Mouse (Mus musculus) T-helper 2 cell (primary cell): ENCODE measurements around the gene Ptpn6.

ENCODE experiments used
- in situ Hi-C: fragments of 300-600 bp; cut with MboI, MseI; formaldehyde crosslinking; loops from one replicate; pipeline ENCODE4 v1.15.1; 2025; ENCODE audit warnings: high pct_unique_total_duplicates

Ptpn6 gene

DNA sequence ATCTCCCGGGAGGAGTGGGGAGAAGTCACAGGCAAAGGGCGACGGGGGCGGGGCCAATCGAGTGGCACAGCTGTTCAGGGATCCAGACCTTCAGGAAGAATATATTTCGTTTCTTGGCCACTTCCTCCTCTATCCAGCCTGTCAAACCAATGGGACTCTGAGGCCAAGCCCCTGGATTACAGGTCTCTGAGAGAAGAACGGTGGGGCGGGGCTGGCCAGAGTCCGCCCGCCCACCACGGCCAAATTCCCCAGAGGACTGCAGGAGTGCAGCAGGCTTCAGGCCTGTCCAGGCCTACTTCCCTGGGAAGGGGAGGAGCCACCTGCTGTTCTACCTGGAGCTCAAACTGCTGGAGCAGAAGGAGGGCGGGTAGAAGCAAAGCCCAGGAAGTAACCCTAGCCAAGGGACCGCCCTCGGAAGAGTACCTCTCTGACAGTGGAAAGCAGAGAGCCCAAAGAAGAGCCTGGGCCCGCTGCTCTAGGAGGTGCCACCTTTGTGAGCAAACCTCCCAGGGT, at the start of gene Ptpn6:
Gene Ptpn6 (minus strand): TSS at position 204 of the 513 bp plus-strand sequence.
- in situ Hi-C loops = no loop called here

- in situ Hi-C loops = no loop called here
Observed at GRCm38 (mm10) chr6:124787722-124788121, 49.2 kb upstream of the Ptpn6 start.

GRCm38 (mm10) chr6:124786756-124787420, 48.4 kb upstream of the Ptpn6 start:
- in situ Hi-C loops = no loop called here

DNA sequence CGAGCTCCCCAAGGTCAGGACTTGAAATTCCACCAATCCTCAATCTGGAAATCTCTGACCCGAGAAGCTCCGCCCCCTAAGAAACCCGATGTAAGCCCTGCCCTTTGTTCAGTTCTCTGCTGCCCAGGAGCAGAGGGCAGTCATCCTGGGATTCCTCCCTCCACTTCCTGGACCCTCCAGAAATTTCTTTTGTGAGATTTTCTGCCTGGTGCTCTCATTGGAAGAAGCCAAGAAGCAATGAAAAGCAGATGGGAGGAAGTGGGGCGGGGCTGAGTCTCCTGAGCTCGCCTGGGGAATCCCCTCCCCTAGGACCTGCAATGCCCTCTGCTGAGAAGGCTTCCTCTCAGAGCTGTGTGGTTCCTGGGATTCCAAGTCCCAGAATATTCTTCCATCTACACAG, 43.9 kb upstream of the Ptpn6 start:
- in situ Hi-C loops = no loop called here

DNA sequence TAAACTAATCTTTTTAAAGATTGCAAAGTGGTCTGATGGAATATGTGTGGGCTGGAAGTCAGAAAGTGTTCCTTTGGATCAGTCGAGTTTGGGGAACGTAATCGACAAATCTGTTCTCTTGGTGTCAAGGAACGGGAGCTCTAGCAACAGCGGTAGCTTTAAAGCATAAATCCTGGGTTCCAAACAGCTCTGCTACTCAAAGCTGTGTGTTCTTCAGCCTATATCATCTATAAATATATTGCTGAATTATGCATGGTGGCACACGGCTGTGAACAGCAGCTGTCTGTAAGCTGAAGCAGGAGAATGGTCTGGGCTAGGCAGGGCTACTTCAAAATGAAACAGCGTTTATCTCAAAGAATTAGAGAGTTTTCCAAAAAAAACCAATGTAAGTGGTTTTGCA, 42.4 kb upstream of the Ptpn6 start:
- in situ Hi-C loops = no loop called here

- in situ Hi-C loops = no loop called here
Observed at GRCm38 (mm10) chr6:124779984-124780416, 41.5 kb upstream of the Ptpn6 start.

- in situ Hi-C loops = no loop called here
Observed at GRCm38 (mm10) chr6:124779222-124779983, 40.9 kb upstream of the Ptpn6 start, which contains the start of gene Lrrc23. TSS of gene Lrrc23 (minus strand) at chr6:124779727.

DNA sequence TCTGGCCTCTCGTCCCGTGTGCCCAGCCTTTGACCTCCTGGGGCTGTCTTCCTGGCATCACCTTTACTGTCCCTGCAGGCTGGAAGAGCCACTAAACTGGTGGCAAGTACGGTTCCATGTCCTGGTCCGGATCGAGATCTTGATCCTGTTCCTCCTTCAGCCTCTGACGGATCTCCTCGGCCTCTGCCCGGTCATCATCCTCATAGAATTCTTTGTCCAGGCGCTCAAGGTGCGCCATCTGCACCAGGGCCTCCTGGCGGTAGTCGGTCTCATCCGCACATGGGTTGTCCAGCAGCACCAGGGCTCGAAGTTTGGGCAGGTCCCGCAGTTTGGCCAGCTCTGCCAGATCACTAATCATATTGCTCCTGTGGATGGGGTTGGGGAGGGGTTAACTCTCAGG, 32.0 kb upstream of the Ptpn6 start:
- in situ Hi-C loops = no loop called here

- in situ Hi-C loops = no loop called here
Observed at GRCm38 (mm10) chr6:124770013-124770412, 31.5 kb upstream of the Ptpn6 start.

- in situ Hi-C loops = no loop called here
Observed at GRCm38 (mm10) chr6:124769101-124769765, 30.7 kb upstream of the Ptpn6 start, which contains the start of gene Eno2. TSS of gene Eno2 (minus strand) at chr6:124769673.

DNA sequence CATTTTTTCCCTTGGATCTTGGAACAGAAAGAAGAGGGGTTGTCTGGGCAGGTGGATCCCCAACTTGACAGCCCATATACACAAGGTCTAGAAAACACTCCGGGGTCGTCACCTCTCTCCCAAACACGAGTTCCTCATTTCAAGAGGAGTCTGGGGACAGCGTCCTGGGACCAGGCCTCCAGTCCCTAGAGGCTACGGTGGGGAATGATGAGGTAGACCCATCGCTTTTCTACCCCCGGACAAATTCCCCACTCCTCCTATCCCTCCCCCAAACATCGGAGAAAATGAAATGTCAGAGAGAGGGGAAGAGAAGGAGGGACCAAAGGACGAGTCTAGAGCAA, 30.2 kb upstream of the Ptpn6 start:
- in situ Hi-C loops = no loop called here

- in situ Hi-C loops = no loop called here
Observed at GRCm38 (mm10) chr6:124767920-124768703, 29.6 kb upstream of the Ptpn6 start.

DNA sequence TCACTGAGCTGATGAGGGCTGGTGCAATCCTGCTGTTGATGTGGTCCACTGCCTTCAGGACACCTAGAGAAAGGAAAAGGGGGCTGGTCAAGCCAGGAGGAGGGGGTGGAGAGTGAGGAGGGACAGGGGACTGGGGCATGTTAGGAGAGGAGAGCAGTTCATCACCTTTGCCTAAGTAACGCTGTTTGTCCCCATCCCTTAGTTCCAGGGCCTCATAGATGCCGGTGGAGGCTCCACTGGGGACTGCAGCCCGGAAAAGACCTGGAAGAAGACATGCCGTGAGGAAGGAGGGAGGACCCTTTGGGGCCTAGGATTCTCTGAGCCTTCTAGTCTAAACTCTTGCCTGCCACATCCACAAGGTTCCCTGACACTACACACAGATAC, 29.0 kb upstream of the Ptpn6 start:
- in situ Hi-C loops = no loop called here

GRCm38 (mm10) chr6:124765951-124766350, 27.4 kb upstream of the Ptpn6 start:
- in situ Hi-C loops = no loop called here

- in situ Hi-C loops = no loop called here
Observed at GRCm38 (mm10) chr6:124759259-124759658, 20.7 kb upstream of the Ptpn6 start.

- in situ Hi-C loops = no loop called here
Observed at GRCm38 (mm10) chr6:124758849-124759232, 20.3 kb upstream of the Ptpn6 start.

DNA sequence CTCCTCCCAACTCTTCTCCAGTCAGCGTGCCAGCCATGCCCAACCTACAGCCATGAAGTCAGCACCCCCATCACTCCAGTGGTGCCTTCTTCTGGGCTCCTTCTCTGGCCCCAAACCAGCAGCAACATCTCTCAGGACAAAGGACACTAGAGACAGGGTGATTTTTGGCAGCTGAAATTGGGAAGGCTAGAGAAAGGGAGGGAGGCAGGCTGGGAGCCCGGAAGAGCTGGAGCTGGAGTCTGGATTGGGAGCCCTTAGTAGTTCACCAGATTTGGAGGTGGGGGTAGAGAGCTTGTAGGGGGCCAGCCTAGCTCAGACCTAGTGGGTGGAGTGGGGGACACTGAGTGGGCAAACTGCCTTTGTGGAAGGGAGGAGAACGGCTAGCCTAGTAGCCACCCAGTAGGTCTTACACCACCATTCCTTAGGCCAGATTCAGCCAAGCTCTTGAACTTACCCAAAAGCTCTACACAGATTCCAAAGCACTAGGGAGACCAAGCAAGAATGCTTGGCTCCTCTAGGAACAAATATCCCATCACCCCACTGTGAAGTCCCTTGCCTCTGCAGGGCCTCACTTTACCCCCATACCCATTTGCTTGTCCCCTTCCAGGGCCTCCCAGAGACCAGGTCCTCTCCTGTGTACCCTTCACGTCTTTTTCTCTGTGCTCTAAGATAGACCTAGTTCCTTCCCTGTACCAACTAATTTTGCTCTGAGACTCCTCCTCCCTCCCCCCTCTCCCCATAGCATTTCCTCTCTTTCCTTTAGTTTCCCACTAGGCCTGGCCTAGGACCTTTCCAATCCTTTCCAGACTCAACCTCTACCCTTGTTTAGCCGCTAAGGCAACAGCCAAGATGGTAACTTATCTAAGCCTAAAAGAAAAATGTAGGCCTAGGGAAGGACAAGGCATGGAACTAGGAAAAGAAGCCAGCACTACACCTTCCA, 19.7 kb upstream of the Ptpn6 start:
- in situ Hi-C loops = no loop called here

DNA sequence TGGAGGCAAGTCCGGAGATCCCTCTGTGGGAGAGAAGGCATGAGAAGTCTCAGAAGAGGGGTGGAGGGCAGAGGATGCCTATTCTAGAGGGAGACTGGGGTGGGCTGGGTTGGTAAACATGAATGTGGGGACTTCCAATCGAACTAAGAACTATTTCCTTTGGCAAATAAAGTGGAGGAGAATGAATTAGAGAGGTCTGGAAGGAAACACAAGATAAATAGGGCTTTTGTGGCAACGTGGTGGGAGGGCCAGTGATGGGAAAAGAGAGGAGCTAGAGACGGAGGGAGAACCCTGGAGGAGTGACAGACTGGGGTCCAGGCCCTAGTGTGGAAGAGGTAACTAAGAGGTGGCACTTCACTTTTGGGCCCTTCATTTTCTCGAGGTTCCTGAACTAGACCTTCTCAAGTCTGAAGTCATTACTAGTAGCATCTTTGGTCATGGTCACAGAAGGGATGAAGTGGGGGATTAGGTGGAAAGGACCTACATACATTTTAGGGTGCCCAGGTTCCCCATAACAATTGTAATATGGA, 18.9 kb upstream of the Ptpn6 start:
- in situ Hi-C loops = no loop called here

DNA sequence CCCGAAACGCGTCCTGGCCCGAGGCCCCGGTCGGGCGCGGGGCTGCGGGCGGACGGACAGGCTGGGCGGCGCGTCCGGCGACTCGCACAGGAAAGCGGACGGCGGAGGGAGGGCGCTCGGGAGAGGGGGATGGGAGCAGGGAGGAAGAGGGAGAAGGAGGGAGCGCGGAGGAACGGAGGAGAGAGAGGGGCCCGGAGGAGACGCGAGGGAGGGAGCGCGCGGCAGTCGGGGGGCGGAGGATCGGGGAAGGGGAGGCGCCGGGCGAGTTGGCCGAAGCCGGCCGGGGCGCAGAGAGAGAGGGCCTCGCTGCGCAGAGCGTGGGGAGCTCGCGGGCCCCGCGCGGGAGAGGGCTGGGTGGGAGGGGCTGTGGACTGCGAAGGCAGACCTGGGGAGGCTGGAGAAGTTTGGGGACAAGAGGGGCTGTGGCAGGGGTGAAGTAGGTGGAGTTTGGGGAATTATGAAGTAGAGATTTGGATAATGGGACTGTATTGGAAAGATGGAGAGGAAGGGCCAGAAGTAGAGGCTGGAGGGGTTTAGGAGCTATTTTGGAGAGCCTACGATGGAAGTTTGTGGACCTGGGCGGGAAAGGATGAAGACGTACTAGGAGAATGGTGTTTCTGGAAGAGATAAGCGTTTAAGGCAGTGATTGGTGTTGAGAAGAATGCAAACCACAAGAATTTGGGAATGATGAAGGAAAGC, 18.3 kb upstream of the Ptpn6 start:
- in situ Hi-C loops = no loop called here
